Mouse (Mus musculus) lung, embryonic 16.5 days (tissue): ENCODE measurements around the gene Ckb. TPM values are rescaled to one million over a fixed set of nuclear protein-coding genes. Genes with fewer than 3 reads are reported as not detected.
A peak's percentile ranks its signal among the peaks of the same experiment; 100 is the strongest.

Experiments
- ATAC-seq: fragments of 200-750 bp; cut with Nextera tagmentation; 2 replicates; pipeline ENCODE4 v1.8.0; 2017; ENCODE audit warnings: low read depth, mild to moderate bottlenecking, moderate library complexity
- H3K27ac ChIP-seq: fragments of 300-500 bp; sonication (generic); 2 replicates; pipeline ENCODE4 v1.5.1; 2014; ENCODE audit warnings: mild to moderate bottlenecking, control low read depth, low read length
- H3K27me3 ChIP-seq: fragments of 300-500 bp; sonication (generic); 2 replicates; pipeline ENCODE4 v1.6.1; 2014; ENCODE audit warnings: low read depth, low read length, mixed read lengths; ENCODE audit not compliant: control insufficient read depth, insufficient read depth
- H3K36me3 ChIP-seq: fragments of 300-500 bp; sonication (generic); 2 replicates; pipeline ENCODE4 v1.6.1; 2014; ENCODE audit warnings: low read length; ENCODE audit not compliant: control insufficient read depth, insufficient read depth
- H3K4me1 ChIP-seq: fragments of 300-500 bp; sonication (generic); replicated peaks from 2 replicates; pipeline ENCODE4 v1.6.1; 2014; ENCODE audit warnings: low read length, mixed read lengths; ENCODE audit not compliant: control insufficient read depth, insufficient read depth
- H3K4me2 ChIP-seq: fragments of 300-500 bp; sonication (generic); 2 replicates; pipeline ENCODE4 v1.6.1; 2014; ENCODE audit warnings: low read depth, low read length, control low read depth
- H3K4me3 ChIP-seq: fragments of 300-500 bp; sonication (generic); 2 replicates; pipeline ENCODE4 v1.5.1; 2014; ENCODE audit warnings: mild to moderate bottlenecking, low read length, control low read depth
- H3K9ac ChIP-seq: fragments of 300-500 bp; sonication (generic); 2 replicates; pipeline ENCODE4 v1.6.1; 2014; ENCODE audit warnings: low read length, control low read depth
- H3K9me3 ChIP-seq: fragments of 300-500 bp; sonication (generic); 2 replicates; pipeline ENCODE4 v1.6.1; 2016; ENCODE audit warnings: low read length; ENCODE audit not compliant: control insufficient read depth
- WGBS: fragments of 180-500 bp; shearing (Covaris S2); extraction: QIAGEN DNeasy Blood & Tissue Kit; methylation state at CpG from one replicate; pipeline ENCODE4 v1.1.7; 2014; 5-methylcytosine and 5-hydroxymethylcytosine counted together
- polyA plus RNA-seq: library from polyadenylated mRNA; unstranded; fragments of >200 nt; fragmentation: Nextera tagmentation; extraction: Ambion mirVana; gene quantifications from 2 replicates; pipeline ENCODE4 v1.2.1, GENCODE M21; 2015

Gene Ckb
- polyA plus RNA-seq, 1 experiment from 2014 or later = 218 TPM

DNA sequence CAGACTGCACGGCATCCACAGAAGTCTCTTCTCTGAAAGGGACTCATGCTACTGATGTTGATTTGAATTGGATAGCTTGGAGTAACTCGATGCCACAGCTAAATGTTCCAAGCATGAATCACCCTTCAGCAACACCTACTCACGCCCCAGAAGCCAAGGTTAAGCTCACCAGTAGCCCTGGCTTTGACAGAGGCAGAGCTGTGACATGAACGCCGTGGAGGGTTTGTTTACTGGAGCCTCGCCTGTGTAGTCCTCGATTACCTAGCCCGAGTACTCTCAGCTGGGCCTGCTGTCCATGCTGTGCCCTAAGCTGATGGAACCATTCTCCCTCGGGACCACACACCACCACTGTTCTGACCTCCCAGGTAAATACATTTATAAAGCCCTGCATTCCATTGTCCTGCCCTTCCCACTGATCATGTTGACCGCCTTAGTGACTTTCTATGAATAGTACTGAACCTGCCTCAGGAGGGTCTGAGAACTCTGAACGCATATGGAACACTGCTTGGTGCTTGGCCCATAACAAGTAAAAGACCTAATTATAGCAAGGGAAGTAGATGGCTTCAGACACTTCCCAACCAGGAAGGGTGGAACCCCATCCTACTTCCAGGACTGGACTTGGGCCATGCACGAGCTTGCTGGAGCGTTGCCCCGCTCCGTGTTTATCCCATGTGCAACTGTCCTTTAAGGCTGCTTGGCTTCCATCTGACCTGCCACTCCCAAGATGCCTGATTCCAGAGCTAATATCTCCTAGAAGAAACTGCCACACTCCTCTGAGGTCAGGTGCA lies 33.2 kb upstream of the Ckb start:
- H3K4me2 ChIP-seq = no peak overlapping the region
- WGBS = 34% methylated on average over 15 of the region's 15 CpGs

GRCm38 (mm10) chr12:111704609-111705008 lies 32.5 kb upstream of the Ckb start:
- H3K27me3 ChIP-seq = no peaks in the 10 kb centered on the region
- H3K4me1 ChIP-seq = peaks cover 8% of the 10 kb centered on the region
- H3K27ac ChIP-seq = peak overlapping the region; percentile 31
- no peak overlapping the region for H3K4me3 ChIP-seq
- ATAC-seq = peak; percentile 65
- 43% methylated on average over 9 of the region's 9 CpGs for WGBS
- peak overlapping the region; percentile 40 for H3K9ac ChIP-seq
- H3K36me3 ChIP-seq = peaks cover 10% of the 10 kb centered on the region
- H3K4me2 ChIP-seq = no peak overlapping the region
- no peaks in the 10 kb centered on the region for H3K9me3 ChIP-seq

More for the DNA sequence above, 33.2 kb upstream of the Ckb start:
- no peak overlapping the region for H3K9ac ChIP-seq
- peaks cover 8% of the 10 kb centered on the region for H3K4me1 ChIP-seq
- H3K27ac ChIP-seq = peak overlapping the region; percentile 72
- ATAC-seq = peak; percentile 77
- no peaks in the 10 kb centered on the region for H3K9me3 ChIP-seq
- H3K27me3 ChIP-seq = no peaks in the 10 kb centered on the region
- H3K36me3 ChIP-seq = peaks cover 17% of the 10 kb centered on the region
- no peak overlapping the region for H3K4me3 ChIP-seq

GRCm38 (mm10) chr12:111703301-111703700 lies 31.2 kb upstream of the Ckb start:
- Histone ChIP-seq H3K36me3 (no peaks in the 10 kb centered on the region), H3K27ac (no peak overlapping the region), H3K27me3 (no peaks in the 10 kb centered on the region), H3K9ac (no peak overlapping the region), H3K9me3 (no peaks in the 10 kb centered on the region), H3K4me1 (peaks cover 8% of the 10 kb centered on the region), H3K4me2 (no peak overlapping the region), H3K4me3 (no peak overlapping the region)
- ATAC-seq = no peak
- 66% methylated on average over 3 of the region's 3 CpGs for WGBS

GRCm38 (mm10) chr12:111700920-111701458 lies 28.9 kb upstream of the Ckb start:
- Histone ChIP-seq H3K9ac (no peak overlapping the region), H3K27me3 (no peaks in the 10 kb centered on the region), H3K4me3 (no peak overlapping the region), H3K36me3 (no peaks in the 10 kb centered on the region), H3K4me1 (peaks cover 8% of the 10 kb centered on the region), H3K4me2 (no peak overlapping the region), H3K27ac (no peak overlapping the region), H3K9me3 (no peaks in the 10 kb centered on the region)
- ATAC-seq = no peak
- 48% methylated on average over 9 of the region's 9 CpGs for WGBS

DNA sequence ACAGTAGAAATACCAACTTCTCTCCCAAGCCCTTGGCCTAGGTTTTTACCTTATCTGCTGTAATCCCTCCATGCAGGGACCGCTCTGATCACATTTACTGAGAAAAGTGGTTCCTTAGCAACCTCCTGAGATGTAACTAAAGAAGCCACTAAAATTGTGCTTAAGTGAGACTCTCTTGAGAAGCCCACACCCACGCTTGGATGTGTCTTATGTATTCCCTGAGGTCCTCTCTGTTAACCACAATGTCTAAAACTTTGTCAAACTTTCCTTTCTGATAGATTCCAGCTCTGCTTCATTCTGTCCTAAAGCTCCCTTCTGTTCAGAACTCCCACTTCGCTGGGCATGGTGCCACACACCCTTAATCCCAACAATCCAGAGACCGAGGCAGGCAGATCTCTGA lies 27.4 kb upstream of the Ckb start:
- H3K36me3 ChIP-seq = no peaks in the 10 kb centered on the region
- ATAC-seq = no peak
- H3K9me3 ChIP-seq = no peaks in the 10 kb centered on the region
- H3K4me1 ChIP-seq = peaks cover 8% of the 10 kb centered on the region
- no peak overlapping the region for H3K27ac ChIP-seq
- H3K4me2 ChIP-seq = no peak overlapping the region
- no peak overlapping the region for H3K9ac ChIP-seq
- no peaks in the 10 kb centered on the region for H3K27me3 ChIP-seq
- H3K4me3 ChIP-seq = no peak overlapping the region
- 70% methylated on average over 4 of the region's 4 CpGs for WGBS

DNA sequence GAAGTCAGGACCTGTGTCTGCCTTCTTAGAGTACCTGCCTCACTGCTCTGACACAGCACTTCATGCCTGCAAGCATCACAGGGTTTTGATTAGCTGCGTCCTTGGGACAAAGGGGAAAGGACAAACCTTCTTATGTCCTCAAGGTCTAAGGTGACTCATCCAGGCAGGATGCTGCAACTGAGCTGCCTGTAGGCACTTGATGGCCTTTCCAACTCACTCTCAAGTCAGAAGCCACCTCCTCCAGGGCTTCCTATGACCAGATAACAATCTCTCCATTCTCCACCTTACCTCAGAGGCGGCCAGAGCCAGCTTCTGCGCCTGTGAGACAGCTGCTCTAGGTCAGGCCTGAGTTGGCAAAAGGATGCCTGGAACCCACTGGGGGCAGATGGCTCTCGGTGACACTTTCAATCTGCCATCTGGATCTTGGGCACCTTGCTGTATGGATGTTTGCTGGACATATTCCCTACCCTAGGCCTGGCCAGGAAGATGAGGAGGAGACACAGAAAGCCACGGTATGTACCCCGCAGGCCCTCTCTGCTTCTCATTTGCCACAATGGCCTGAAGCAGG lies 26.3 kb upstream of the Ckb start:
- no peak for ATAC-seq
- WGBS = 86% methylated on average over 6 of the region's 6 CpGs
- H3K4me3 ChIP-seq = no peak overlapping the region
- no peak overlapping the region for H3K4me2 ChIP-seq
- no peak overlapping the region for H3K27ac ChIP-seq
- H3K9ac ChIP-seq = no peak overlapping the region
- H3K9me3 ChIP-seq = no peaks in the 10 kb centered on the region
- H3K36me3 ChIP-seq = no peaks in the 10 kb centered on the region
- no peaks in the 10 kb centered on the region for H3K27me3 ChIP-seq
- peaks cover 19% of the 10 kb centered on the region for H3K4me1 ChIP-seq

GRCm38 (mm10) chr12:111697708-111698107 lies 25.6 kb upstream of the Ckb start:
- no peak for ATAC-seq
- H3K4me2 ChIP-seq = no peak overlapping the region
- peaks cover 26% of the 10 kb centered on the region for H3K4me1 ChIP-seq
- H3K9me3 ChIP-seq = no peaks in the 10 kb centered on the region
- no peak overlapping the region for H3K27ac ChIP-seq
- no peaks in the 10 kb centered on the region for H3K27me3 ChIP-seq
- H3K4me3 ChIP-seq = no peak overlapping the region
- 55% methylated on average over 4 of the region's 4 CpGs for whole genome bisulfite sequencing
- H3K9ac ChIP-seq = no peak overlapping the region
- no peaks in the 10 kb centered on the region for H3K36me3 ChIP-seq

GRCm38 (mm10) chr12:111696239-111696638 lies 24.1 kb upstream of the Ckb start:
- Histone ChIP-seq H3K27me3 (no peaks in the 10 kb centered on the region), H3K9me3 (no peaks in the 10 kb centered on the region), H3K4me1 (peaks cover 33% of the 10 kb centered on the region), H3K4me2 (no peak overlapping the region), H3K9ac (no peak overlapping the region), H3K4me3 (no peak overlapping the region), H3K36me3 (no peaks in the 10 kb centered on the region), H3K27ac (no peak overlapping the region)
- 27% methylated on average over 6 of the region's 6 CpGs for WGBS
- no peak for ATAC-seq

- peak overlapping the region; percentile 89 for H3K27ac ChIP-seq
- WGBS = 59% methylated on average over 12 of the region's 13 CpGs
- peak; percentile 55 for ATAC-seq
Measured at GRCm38 (mm10) chr12:111694880-111695804, 23.0 kb upstream of the Ckb start.

More at GRCm38 (mm10) chr12:111694880-111695804, 23.0 kb upstream of the Ckb start:
- H3K9ac ChIP-seq = peak overlapping the region; percentile 4; the same call in 1 of the 2 replicates
- no peaks in the 10 kb centered on the region for H3K9me3 ChIP-seq
- H3K27me3 ChIP-seq = no peaks in the 10 kb centered on the region
- H3K4me3 ChIP-seq = no peak overlapping the region
- H3K4me2 ChIP-seq = no peak overlapping the region
- no peaks in the 10 kb centered on the region for H3K36me3 ChIP-seq
- H3K4me1 ChIP-seq = peaks cover 37% of the 10 kb centered on the region
